Mouse (Mus musculus): ENCODE measurements at regions not wholly inside any gene's neighbourhood (a gene's known extent, or its start where the extent isn't known, plus 50 kb on each side); places are given as distances from the start of the nearest gene placed in this dataset.

DNA sequence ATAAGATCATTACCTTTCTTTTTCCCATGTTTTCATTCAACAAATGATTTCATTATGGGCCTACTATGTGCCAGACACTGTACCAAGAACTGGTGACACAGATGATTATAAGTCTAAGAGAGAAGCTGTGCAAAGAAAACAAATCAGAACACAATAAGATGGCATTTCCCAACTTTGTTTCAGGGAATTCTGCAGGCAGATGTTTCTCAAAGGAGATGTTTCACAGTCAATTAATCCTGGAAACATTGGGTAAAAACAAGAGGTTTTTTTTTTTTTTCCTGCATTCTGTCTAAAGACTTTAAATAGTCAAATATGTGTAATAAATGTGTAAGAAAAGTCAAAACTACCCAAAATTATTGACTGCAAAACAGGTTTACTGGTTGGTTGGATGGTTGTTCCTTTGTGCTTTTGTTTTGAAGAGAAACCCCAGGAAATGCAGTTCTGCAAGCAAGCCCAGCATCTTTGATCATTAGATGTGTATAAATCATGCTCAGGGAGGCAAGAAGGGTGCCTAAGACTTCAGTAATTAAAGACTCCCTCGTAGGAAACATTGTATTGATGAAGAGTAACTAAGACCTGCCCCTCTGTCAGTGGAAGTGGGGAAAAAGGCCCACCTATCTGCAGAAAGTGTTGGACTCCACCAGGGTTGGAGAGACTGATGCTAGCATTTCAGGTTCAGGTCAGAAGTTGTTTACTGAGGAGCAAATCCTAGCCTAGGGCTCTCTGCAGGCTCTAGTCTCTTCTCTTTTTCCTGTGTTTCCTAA lies 249.1 kb upstream of the Paip1 start:
- TF ChIP-seq CTCF (IDR thresholded peaks at IDR 0.05; ENCODE audit: extremely low read depth, insufficient read depth, low read length) (no peak), POLR2A (IDR thresholded peaks at IDR 0.05; ENCODE audit: extremely low read depth, insufficient read depth, low read length) (no peak)

Measured in cortical plate, adult 2 months (tissue).